Mouse (Mus musculus) T-cell, adult 2 months (primary cell): ENCODE measurements at regions not wholly inside any gene's neighbourhood (a gene's known extent, or its start where the extent isn't known, plus 50 kb on each side); places are given as distances from the start of the nearest gene placed in this dataset.

Source experiments
- DNase-seq: peaks from one replicate; pipeline ENCODE4 v3.0.0; 2022; ENCODE audit warnings: low spot score

DNA sequence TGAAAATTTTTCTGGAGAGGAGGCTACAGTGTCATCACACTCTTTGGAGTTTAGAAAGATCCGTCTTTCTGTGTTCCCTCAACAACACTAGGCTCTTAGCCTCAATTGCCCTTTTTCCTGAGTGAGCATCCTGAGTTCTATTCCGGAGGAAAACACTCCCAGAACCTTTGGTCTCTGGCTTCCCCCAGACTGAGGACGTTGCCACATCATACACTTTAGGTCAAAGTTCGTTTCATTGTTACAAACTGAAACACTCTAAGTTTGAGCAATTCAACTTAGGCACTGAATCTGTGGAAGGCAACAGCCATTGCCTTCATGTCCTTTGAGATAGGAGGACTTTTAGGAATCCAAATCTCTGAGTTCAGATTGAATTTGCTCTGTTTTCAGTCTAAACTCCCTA is 85.0 kb downstream of the Arl4a start:
- no peak for DNase-seq

DNA sequence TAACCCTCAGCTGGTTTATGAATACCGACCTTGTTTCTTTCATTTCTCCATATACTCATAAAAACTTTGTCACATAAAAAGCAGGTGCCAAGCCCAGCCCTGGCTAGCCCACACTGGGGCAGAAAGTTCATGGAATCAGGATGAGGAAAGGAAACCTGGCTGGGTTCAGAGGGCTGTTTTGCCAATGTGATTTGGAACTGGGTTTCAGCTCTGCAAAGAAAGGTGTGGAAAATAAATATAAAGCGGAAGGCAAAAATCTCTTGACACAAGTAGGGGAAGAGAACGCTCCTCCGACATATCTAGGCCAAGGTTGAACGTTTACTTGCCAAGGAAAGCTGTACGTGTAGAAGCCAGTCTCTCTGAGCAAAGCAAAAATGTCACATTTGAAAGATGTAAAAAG is 85.9 kb downstream of the Arl4a start:
- DNase-seq: no peak

DNA sequence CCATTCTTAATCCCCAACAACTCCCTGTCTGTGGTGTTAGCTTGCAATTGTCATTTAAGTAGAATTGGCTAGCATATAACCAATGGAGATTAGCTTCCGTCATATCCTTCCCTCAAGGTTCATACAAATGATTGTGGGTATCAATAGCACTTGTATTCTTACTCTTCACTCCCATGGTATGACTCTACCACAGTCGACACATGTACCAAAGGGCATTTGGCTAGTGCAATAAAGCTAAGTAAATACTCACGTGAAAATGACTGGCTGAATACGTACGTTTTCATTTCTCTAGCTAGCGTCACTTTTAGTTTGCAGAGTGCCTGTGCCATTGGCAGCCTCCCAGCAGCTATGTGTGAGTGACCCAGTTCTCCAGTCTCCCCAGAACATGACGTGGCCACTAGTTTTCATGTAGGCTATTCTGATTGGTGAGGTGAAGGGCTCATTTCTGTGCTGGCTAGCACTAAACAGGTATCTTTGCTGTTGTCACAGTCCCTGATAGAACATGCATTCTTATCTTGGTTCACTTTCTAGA is 87.5 kb downstream of the Arl4a start:
- DNase-seq: no peak

DNA sequence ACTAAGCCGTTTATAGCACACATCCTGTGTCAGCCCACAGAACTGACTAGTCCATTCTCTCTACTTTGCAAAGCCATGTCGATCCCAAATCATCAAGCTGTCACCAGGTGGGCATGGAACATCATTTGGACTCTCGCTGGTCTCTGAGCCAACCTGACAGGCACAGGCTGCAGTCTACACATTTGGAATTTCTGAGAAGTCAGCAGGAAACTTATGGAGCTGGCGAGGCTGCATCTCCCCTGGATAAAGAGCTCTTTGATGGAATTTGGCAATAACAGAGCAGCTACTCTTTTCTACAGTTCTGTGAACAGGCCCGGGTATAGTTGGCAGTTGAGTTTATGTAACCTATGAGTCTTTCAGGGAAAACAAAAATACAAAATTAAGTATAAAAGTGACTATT is 94.9 kb downstream of the Arl4a start:
- no peak for DNase-seq

DNA sequence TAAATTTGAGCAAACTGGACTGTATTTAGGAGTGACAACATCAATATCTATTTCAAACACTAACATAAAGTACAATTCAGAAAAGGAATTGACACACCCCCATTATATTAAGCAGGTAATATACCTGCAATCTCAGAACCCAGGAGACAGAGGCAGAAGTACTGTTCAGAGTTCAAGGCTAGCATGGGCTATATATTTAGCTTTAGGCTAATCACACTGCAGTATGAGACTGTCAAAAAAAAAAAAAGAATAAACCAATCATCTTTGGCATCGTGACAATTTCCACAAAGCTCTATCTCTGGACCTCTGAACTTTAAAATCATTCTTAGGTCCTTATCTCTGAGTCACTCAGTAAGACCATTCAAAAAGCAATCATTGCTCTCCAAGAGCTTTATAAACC is 96.7 kb downstream of the Arl4a start:
- DNase-seq: no peak

DNA sequence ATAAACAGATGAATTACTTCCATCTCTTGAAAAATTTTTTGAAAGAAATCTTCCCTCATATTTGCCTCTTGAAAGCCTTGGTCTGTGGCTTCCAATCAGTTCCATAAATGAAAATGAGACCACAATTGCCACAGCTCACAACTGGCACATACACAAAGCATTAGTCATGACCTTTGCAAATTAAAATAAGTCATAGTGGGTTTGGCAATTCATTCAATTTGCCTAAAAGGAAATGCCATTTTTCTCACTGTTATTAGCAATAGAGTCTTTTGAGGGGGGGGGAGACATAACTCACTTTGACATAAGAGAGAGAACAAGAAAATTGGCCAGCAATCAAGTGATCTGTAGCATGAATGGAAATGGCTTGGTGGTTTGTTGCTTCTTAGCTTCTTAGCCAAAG is 98.8 kb downstream of the Arl4a start:
- no peak for DNase-seq

DNA sequence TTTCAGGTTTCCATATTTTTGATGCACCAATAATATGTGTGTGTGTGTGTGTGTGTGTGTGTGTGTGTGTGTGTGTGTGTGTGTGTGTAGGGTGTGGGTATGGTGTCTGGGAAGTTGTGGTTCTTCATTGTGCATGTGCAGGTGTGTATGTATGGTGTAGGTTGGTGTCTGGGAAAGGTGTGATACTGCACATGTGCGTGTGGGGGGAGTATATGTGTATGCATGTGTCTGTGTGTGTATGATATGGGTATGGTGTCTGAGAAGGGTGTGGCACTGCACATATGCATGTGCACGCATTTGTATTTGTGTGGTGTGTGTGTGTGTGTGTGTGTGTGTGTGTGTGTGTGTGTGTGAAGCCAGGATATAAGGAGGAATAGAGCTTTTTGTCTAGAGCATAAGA is 99.6 kb downstream of the Arl4a start:
- no peak for DNase-seq

DNA sequence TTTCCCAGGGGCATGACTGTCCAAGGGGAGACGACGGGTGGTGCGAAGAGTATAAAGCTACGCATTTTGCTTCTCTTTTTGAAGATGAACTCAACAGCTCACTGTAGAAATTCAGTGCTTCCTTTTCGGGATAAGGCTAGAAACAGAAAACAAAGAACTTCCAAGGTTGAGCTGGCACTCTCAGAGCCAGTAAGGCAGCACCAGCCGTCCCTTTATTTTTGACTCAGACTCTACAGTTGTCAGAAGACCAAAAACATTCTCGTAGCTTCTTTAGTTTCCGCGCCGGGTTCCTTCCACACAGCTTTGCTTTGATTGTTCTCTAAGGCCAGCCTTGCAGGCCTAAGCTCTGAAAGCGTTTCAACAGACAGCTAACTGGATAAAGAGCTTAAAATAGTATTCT is 101.5 kb downstream of the Arl4a start:
- DNase-seq: no peak

DNA sequence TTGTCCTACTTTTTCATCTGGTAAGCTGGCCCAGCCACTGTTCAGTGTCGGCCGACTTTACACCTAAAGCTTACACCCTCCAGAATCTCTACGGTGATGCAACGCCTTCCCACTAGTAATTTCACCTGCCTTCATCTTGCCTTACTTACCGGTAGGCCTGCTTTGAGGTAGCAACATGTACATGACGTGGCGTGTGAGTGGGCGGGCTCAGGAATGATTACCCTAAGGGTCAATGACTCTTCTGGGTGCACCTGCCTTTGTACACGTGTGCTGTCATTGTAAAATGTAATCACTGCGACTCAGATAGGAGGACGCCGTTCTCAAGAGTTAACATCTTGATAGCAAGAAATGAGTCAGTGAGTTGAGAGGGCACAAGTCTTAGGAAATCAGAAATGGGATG is 102.0 kb downstream of the Arl4a start:
- no peak for DNase-seq

DNA sequence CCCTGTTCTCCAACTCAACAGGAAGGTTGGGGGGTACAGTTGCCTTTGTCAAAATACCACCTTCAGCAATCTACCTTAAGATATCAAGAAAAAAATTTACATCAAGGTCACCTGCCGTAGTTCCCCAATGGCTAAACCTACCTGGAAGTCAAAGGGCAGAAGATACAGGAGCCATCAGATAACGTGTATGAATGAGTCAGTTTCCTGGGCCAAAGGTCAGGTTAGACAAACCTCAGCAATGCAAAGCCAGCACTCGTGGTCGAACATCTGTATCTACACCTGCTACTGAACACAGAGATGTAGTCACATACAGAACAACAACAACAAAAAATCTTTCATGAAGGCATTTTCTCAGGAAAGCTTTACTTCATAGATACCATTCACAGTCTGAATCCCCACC is 102.9 kb downstream of the Arl4a start:
- DNase-seq: no peak

DNA sequence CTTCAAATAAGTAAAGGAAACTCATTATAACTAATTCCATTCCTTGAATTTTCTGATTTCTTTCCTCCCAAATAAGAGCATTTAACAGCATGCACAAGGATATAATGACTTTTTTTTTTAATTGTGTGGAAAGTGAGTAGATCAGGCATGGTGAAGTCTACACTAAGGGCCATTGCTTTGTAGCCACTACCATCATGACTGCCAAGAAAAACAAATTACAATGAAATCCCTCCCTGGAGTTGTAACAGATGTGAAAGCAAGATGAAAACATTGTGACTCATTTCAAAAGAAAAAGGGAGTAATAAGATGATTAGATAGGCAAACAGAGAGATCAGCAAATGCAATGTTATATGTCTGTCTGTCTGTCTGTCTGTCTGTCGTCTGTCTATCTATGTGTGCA is 106.6 kb downstream of the Arl4a start:
- DNase-seq: no peak

DNA sequence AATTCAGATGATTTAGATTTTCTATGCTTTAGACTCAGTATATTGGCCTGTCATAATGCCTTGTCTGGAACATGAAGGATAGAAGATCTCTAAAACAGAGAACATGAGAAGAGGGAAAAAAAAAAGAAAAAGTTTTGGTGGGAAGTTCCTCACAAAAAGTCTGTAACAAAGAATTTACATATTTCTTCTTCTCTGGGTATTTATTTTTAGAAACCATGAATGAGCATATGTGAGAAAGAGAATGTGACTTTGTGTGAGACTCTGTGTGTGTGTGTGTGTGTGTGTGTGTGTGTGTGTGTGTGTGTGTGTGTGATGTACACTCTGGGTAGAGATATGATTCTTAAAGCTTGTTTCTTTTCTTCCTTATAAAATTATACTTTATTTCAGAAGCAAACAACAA is 109.9 kb downstream of the Arl4a start:
- no peak for DNase-seq

DNA sequence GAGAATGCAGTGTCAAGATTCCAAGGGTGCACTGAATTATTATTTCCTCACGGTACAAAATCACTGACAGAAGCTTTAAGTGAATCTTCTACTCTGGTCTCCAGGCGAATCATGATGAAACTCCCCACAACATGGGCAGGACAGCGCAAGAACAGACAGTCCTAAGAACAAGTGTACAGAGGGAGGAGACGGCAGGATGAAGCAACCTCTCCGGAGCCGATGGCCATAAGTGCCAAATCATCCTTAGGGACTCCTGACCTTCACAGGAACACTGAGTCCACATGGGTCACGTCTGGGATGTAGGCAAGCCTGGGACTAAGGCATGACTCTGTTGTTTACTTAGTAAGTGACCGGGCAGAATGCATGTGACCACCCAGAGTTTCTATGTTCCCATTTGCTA is 110.8 kb downstream of the Arl4a start:
- DNase-seq: no peak

DNA sequence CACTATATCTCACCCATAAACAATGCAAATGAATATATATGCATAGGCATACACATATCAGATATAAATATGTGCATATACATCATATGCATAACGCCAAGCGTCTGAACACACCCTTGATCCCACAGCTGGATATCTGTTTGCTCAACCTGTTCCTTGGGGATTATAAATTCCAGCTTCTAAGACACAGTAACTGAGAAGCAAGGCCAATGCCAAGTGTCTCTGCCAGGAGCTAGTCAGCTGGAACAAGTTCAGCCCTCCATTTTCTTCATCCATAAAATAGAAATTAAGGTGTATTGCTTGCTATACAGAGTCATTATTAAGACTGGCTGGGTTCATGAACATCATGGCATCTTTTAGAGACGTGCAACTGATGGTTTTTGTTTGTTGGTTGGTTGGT is 116.3 kb downstream of the Arl4a start:
- DNase-seq: no peak

DNA sequence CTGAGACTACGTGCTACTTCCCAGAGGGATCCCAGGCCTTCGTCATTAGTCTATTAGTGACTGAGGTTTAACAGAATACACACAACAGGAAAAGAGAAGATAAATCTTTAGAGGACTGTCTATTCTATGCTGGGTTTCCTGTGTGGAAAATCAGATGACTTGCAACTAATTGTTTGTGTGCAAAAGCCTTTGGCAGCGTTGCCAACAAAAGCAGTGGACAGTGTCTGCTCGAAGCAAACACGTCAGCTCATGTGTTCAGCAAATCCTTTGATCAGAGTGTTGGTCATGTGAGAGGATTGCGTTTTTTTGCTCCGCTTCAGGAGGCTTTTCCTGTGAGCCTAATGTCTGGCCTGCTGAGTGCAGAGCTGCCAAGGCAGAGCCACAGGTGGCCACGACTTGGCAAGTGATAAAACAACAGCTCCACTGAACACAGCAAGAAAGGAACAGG is 117.3 kb downstream of the Arl4a start:
- DNase-seq: no peak

DNA sequence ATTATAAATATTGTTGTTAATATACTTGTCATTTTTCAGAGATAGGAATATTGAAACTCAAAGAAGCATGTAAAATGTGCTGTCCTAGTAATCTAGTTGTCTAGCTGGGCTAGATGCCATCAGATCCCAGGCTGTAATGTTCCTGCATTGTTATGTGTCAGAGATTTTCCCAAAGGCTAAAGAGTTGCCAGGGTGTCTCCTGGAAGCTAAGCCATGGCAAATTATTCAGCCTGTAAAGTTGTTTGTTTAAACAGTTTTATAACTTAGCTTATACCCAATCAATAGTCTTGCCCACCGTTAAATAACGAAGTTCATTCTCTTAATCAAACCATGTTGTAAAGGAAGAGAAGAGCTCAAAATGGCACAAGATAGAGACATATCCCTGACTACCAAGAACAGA is 117.9 kb downstream of the Arl4a start:
- no peak for DNase-seq

DNA sequence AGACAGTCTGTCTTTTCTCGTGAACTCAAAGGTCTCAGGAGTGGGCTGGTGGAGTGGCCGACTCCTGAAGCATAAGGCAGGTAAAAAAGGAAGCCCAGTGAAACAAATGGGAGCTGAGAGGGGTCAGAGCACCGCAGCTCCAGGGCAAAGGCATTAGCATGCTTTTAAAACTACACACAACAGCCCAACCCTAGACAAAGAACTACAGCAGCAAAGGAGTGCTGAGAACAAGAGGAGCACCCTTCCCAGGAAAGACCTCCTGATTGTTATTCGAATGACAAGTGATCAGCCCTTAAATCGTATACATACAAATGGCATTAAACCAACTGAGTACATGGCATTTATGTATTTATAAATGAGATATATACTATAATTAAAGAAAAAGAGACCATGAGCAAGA is 149.3 kb downstream of the Arl4a start:
- DNase-seq: no peak

DNA sequence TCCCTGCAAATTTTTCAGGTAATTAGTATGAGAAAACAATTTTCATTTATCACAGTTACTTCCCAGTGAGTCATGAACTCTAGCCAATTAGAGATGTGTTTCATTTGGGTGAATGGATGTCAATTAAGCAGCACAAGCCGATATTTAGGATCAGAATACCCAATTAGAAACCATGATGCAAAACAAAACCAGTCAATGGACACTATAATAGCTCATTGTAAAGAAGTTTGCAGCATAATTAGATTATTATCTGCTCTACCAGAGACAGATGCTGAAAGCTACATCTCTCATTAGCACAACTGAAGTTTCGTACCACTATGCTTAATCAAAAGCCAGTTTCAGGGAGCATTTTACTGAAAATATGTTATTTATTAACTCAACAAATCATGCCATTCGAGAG is 152.5 kb downstream of the Arl4a start:
- no peak for DNase-seq

DNA sequence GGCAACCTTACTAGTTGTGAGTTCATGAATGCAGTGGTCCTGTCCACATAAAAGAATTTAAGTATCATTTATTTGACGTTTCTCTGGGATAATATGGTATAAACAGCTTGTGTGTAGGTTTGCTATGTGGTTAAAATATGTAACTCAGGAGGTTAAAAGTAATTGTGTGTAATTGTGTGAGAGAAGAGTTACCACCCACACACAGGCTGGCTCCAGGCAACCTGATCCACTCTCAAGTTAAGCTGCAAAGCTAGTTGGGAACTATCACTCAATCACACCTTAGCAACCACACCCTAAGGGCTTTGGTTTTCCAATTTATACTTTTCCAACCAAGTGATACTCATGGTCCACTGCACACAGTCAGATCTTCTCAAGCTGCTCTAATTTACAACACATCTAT is 157.5 kb downstream of the Arl4a start:
- DNase-seq: no peak

DNA sequence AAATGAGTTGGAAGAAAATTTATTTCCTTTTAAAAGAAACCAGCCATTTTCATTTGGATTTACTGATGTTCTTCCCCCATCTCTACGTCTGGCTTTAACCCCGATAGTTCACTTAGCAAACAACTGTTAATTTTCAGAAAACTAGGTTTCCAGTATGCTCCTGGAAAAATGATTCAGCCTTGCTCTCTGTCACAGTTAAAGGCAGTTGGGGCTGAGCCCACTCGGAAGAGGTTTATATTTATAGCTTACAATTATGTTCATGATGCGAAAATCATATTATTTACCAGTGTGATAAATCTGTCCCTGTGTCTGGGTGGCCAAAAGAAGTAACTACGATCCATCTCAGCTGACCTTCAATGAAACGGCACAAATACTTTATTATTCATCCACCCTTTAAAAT is 163.9 kb downstream of the Arl4a start:
- DNase-seq: no peak

DNA sequence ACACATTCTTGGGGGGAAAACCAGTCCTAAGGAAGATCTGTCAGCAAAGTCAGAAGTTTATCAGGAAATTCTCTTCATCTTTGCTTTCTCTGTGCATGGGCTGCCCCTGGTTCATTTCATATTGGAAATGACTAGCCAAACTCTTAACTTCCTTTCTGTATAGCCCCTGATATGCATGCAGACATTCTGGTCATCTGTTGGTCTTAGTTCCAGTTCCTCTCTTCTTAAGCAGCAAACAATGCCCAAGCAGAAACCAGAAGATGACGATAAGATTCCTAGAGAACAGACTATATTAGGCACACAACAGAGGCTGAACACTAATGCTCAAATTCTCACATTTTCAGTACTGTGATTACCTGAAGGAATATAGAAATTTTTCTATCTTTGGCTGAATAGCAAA is 176.0 kb downstream of the Arl4a start:
- no peak for DNase-seq

DNA sequence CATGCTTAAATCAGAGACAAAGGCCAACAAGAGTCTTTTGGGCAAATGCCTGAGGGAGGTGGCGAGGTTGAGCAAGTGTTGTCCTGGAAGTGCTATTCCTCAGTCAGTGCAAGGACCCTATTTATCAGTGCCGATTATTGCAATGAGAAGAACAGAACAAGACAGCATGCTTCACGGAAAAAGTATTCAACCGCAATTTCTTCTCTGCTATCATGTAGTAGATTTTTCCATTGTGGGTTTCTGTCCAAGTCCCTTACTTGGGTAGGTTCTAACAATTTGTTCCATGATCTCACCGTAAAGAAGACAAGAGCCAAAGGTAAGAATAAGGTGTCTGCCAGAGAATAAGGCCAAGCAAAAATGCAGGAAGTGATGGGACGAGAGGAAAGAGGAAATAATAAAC is 186.2 kb downstream of the Arl4a start:
- DNase-seq: no peak

DNA sequence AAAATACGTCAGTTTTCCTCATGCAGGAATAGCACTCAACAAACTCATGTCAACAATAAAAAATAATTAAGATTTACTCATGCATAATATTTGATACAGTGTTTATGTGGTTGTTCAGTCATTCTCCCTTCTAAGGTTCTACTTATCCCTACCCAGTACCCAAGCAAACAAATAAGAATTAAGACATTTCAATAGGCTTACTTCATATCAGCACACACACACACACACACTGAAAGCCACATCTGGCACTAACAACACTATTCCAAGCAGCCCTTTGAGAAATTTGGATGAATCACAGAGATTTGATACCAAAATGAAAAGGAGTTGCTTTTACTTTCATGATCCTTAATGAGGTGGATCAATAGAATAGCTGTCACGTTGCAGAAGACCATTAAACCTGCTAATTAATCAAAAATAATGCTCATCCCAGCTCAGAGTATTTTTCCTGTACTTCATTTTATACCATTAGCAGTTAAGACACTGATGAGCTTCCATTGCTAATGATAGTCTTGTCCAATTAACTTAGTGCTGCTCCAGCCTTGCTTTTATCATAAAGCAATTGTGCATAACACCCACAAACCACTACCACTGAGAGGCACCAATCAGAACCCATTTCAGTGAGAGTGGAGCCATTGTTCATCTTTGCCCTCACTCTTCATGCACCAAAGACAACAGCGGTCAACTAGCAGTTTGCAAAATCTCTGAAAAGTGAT is 188.3 kb downstream of the Arl4a start:
- DNase-seq: no peak

DNA sequence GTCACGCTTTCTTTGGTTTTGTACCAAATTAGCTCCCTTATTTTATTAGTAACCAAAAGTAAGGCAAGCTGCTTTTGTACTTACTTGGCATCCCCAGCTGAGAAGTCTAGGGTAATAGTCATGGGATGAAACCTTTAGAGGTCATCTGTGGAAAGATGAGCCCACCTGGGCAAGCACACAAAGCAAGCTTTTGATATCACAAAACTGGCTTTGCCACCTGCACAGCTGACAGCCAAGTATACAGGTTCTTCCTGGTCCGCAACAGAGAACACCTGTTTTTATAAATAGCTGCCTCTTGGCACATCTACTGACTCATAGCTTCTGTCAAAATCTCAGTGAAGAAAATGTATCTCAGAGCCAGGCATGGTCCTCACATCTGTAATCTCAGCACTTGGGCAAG is 197.2 kb downstream of the Arl4a start:
- no peak for DNase-seq

DNA sequence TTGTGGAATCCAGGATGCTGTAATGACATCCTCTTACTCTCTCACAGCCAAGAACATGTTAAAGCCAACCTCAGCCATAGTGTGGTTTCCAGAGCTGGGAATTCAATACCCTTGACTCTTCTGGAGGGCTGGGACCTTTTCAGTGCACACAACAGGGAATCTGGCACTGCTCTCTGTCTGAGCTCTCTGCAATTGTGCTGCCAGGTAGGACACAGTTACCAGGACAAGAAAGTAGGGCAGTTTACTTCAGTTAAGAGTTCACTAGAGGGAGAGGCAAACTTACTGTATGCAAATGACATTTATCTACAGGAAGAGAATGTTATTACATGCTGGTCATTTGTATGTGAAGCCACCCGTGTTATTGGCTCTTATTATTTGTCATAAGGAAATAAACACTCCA is 197.6 kb downstream of the Arl4a start:
- DNase-seq: no peak
